Mouse (Mus musculus): ENCODE measurements around the gene Usp21. TPM values are rescaled to one million over a fixed set of nuclear protein-coding genes. Genes with fewer than 3 reads are reported as not detected.
"Not testable (repeated sequence)": the region's sequence is repeated elsewhere in the genome, so short reads cannot be mapped to it uniquely, and the experiment has no call there.

Usp21 gene
- polyA plus RNA-seq, 1 experiment, result not detected

DNA sequence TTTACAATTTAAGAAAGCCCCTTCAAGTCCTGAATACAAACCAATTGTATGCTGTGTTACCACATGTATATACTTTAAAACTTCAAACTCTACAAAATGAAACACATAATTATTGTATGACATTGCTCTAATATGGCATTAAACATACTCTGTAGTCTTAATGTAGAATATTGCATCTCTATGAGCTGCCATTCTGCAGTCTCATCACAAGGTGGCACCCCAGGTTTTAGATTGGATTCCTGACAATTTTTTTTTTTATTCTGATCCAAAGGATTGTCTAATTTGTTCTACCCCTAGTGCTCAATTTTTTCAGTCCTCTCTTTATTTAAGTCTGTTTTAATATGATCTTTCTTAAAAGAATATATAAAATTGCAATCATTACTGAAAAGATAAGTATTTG lies 33.6 kb upstream of the Usp21 start:
- TF ChIP-seq CTCF (IDR thresholded peaks at IDR 0.05; ENCODE audit: insufficient read depth, low read depth, low read length) (no peak), POLR2A (IDR thresholded peaks at IDR 0.05; ENCODE audit: insufficient read depth, low read depth, low read length) (no peak)
- H3K4me3 ChIP-seq (ENCODE audit: insufficient read depth, low read depth, low read length), result no peak overlapping the region
- no peaks in the 10 kb centered on the region for H3K4me1 ChIP-seq (ENCODE audit: control insufficient read depth, insufficient read depth, low read length)
- no peak overlapping the region for H3K27ac ChIP-seq (ENCODE audit: insufficient read depth, low read depth, low read length)

- Histone ChIP-seq H3K4me3 (ENCODE audit: insufficient read depth, low read depth, low read length) (no peak overlapping the region), H3K4me1 (ENCODE audit: control insufficient read depth, insufficient read depth, low read length) (no peaks in the 10 kb centered on the region), H3K27ac (ENCODE audit: insufficient read depth, low read depth, low read length) (no peak overlapping the region)
- no peak for TF ChIP-seq CTCF (IDR thresholded peaks at IDR 0.05; ENCODE audit: insufficient read depth, low read depth, low read length)
- TF ChIP-seq POLR2A (IDR thresholded peaks at IDR 0.05; ENCODE audit: insufficient read depth, low read depth, low read length), result no peak
- 21% methylated on average over 5 of the region's 5 CpGs for WGBS
These were observed 32.4 kb upstream of the Usp21 start for GRCm38 (mm10) chr1:171320151-171320550.

- 20% methylated on average over 7 of the region's 7 CpGs for WGBS
- Histone ChIP-seq H3K27ac (ENCODE audit: insufficient read depth, low read depth, low read length) (no peak overlapping the region), H3K4me3 (ENCODE audit: insufficient read depth, low read depth, low read length) (no peak overlapping the region), H3K4me1 (ENCODE audit: control insufficient read depth, insufficient read depth, low read length) (no peaks in the 10 kb centered on the region)
- TF ChIP-seq POLR2A (IDR thresholded peaks at IDR 0.05; ENCODE audit: insufficient read depth, low read depth, low read length) (no peak), CTCF (IDR thresholded peaks at IDR 0.05; ENCODE audit: insufficient read depth, low read depth, low read length) (no peak)
These were observed 32.0 kb upstream of the Usp21 start for GRCm38 (mm10) chr1:171319748-171320147.

- Histone ChIP-seq H3K4me1 (ENCODE audit: control insufficient read depth, insufficient read depth, low read length) (no peaks in the 10 kb centered on the region), H3K27ac (ENCODE audit: insufficient read depth, low read depth, low read length) (no peak overlapping the region), H3K4me3 (ENCODE audit: insufficient read depth, low read depth, low read length) (no peak overlapping the region)
- 45% methylated on average over 2 of the region's 2 CpGs for WGBS
- TF ChIP-seq POLR2A (IDR thresholded peaks at IDR 0.05; ENCODE audit: insufficient read depth, low read depth, low read length), result no peak
- TF ChIP-seq CTCF (IDR thresholded peaks at IDR 0.05; ENCODE audit: insufficient read depth, low read depth, low read length), result no peak
These were observed 21.5 kb upstream of the Usp21 start for GRCm38 (mm10) chr1:171309321-171309720.

DNA sequence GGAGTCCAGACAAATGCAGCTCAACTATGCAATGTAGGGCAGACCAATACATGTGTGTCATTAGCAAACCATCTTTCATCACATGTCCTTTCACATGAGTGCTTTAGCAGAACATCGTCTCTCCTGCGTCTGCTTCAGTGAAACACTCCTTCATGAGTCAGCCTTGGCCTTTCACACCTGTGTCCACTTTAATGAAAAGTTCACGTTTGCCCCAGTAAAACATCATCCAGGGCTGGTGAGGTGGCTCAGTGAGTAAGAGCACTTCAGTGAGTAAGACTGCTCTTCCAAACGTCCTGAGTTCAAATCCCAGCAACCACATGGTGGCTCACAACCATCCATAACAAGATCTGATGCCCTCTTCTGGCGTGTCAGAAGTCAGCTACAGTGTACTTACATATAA lies 18.4 kb upstream of the Usp21 start:
- WGBS, result 66% methylated on average over 5 of the region's 5 CpGs
- not testable (repeated sequence) for H3K4me1 ChIP-seq (ENCODE audit: control insufficient read depth, insufficient read depth, low read length); H3K27ac ChIP-seq (ENCODE audit: insufficient read depth, low read depth, low read length); H3K4me3 ChIP-seq (ENCODE audit: insufficient read depth, low read depth, low read length)

- H3K27ac ChIP-seq (ENCODE audit: insufficient read depth, low read depth, low read length), result no peak overlapping the region
- no peak overlapping the region for H3K4me3 ChIP-seq (ENCODE audit: insufficient read depth, low read depth, low read length)
- no peak for TF ChIP-seq POLR2A (IDR thresholded peaks at IDR 0.05; ENCODE audit: insufficient read depth, low read depth, low read length)
- H3K4me1 ChIP-seq (ENCODE audit: control insufficient read depth, insufficient read depth, low read length), result no peaks in the 10 kb centered on the region
- WGBS, result 72% methylated on average over 3 of the region's 3 CpGs
These were observed 10.4 kb upstream of the Usp21 start for GRCm38 (mm10) chr1:171298226-171298625.

GRCm38 (mm10) chr1:171295063-171295402 lies 7.2 kb upstream of the Usp21 start:
- TF ChIP-seq CTCF (IDR thresholded peaks at IDR 0.05; ENCODE audit: insufficient read depth, low read depth, low read length) (no peak), POLR2A (IDR thresholded peaks at IDR 0.05; ENCODE audit: insufficient read depth, low read depth, low read length) (no peak)
- no peaks in the 10 kb centered on the region for H3K4me1 ChIP-seq (ENCODE audit: control insufficient read depth, insufficient read depth, low read length)
- H3K27ac ChIP-seq (ENCODE audit: insufficient read depth, low read depth, low read length), result peak overlapping the region; percentile 99
- peak overlapping the region; percentile 75 for H3K4me3 ChIP-seq (ENCODE audit: insufficient read depth, low read depth, low read length)
- WGBS, result 16% methylated on average over 3 of the region's 3 CpGs

- no peaks in the 10 kb centered on the region for H3K4me1 ChIP-seq (ENCODE audit: control insufficient read depth, insufficient read depth, low read length)
- TF ChIP-seq POLR2A (IDR thresholded peaks at IDR 0.05; ENCODE audit: insufficient read depth, low read depth, low read length), result peak; percentile 33; the same call in 1 of the 2 replicates
- TF ChIP-seq CTCF (IDR thresholded peaks at IDR 0.05; ENCODE audit: insufficient read depth, low read depth, low read length), result no peak
- under 1% methylated on average over 42 of the region's 42 CpGs for WGBS
These were observed 6.7 kb upstream of the Usp21 start, which contains the start of gene Ufc1 for GRCm38 (mm10) chr1:171294298-171295062. Gene Ufc1, minus strand, starts transcription at chr1:171295024.

DNA sequence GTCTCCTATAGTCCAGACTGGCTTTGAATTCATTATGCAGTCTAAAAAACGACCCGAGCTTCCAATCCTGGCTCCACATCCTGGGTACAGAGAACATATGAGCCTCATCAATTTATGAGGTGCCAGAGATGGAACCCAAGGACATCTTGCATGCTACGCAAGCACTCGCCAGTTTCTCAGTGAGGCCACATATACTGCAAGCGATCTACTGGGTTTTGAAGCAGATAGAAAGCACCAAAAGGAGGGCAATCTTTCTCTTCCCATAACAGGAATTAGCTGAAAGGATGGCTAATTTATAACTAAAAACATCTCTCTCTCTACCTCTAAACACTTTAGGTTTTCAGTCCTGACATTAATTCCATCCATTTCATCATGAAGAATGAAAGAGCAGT lies 6.1 kb upstream of the Usp21 start:
- WGBS, result 21% methylated on average over 5 of the region's 5 CpGs
- Histone ChIP-seq H3K4me3 (ENCODE audit: insufficient read depth, low read depth, low read length) (peak overlapping the region; percentile 75), H3K27ac (ENCODE audit: insufficient read depth, low read depth, low read length) (peak overlapping the region; percentile 99), H3K4me1 (ENCODE audit: control insufficient read depth, insufficient read depth, low read length) (no peaks in the 10 kb centered on the region)
- TF ChIP-seq POLR2A (IDR thresholded peaks at IDR 0.05; ENCODE audit: insufficient read depth, low read depth, low read length) (no peak), CTCF (IDR thresholded peaks at IDR 0.05; ENCODE audit: insufficient read depth, low read depth, low read length) (no peak)

More at GRCm38 (mm10) chr1:171294298-171295062, 6.7 kb upstream of the Usp21 start, which contains the start of gene Ufc1:
- peak within 1 kb of the TSS; percentile 75 for H3K4me3 ChIP-seq (ENCODE audit: insufficient read depth, low read depth, low read length)
- H3K27ac ChIP-seq (ENCODE audit: insufficient read depth, low read depth, low read length), result peak within 1 kb of the TSS; percentile 99

- H3K27ac ChIP-seq (ENCODE audit: insufficient read depth, low read depth, low read length), result no peak overlapping the region
- no peaks in the 10 kb centered on the region for H3K4me1 ChIP-seq (ENCODE audit: control insufficient read depth, insufficient read depth, low read length)
- WGBS, result 63% methylated on average over 3 of the region's 3 CpGs
- TF ChIP-seq POLR2A (IDR thresholded peaks at IDR 0.05; ENCODE audit: insufficient read depth, low read depth, low read length) (no peak), CTCF (IDR thresholded peaks at IDR 0.05; ENCODE audit: insufficient read depth, low read depth, low read length) (no peak)
- H3K4me3 ChIP-seq (ENCODE audit: insufficient read depth, low read depth, low read length), result no peak overlapping the region
These were observed 5.6 kb upstream of the Usp21 start for GRCm38 (mm10) chr1:171293351-171293750.

Data from olfactory bulb, adult 2 months (tissue).